Mouse (Mus musculus): ENCODE measurements around the gene Gal3st2b. TPM values are rescaled to one million over a fixed set of nuclear protein-coding genes. Genes with fewer than 3 reads are reported as not detected.

Gene Gal3st2b
- 0.06 TPM in 1 of 2 replicates, not detected in the other for polyA plus RNA-seq (2012; rRNA removed)

DNA sequence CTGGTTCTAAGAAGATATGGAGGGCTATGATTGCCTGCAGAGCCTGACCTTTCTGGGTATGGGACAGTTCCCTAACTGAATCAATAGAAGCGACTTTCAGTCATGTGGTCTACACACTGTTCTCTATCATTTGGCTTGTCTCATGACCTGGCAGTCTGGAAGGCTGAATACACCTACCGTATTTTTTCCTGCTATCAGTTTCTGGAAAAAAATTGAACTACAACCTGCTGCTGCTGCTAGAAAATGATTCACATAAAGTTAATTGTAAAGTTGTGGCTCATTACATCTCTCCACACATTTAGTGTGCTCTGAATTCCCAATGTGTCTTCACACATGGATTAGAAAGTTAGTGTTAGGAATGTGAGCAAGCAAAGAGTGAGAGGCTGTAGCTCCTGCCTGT is at the start of gene Gal3st2b:
Gene Gal3st2b (plus strand): TSS at position 301 of the 400 bp plus-strand sequence.

GRCm38 (mm10) chr1:93990209-93990608 is 72.1 kb downstream of the Gal3st2b start, which contains the start of gene Gal3st2c:
TSS of gene Gal3st2c (plus strand) at chr1:93990509.

Other genes with a start within 250 kb of the Gal3st2b start
- gene Bok, start 232.7 kb upstream of the Gal3st2b start, polyA plus RNA-seq (2012; rRNA removed), result 25.8 and 29.7 TPM in 2 replicates
- 71.3 and 72.7 TPM in 2 replicates for gene Atg4b, start 166.8 kb upstream of the Gal3st2b start, polyA plus RNA-seq (2012; rRNA removed)
- gene Thap4, start 163.4 kb upstream of the Gal3st2b start, polyA plus RNA-seq (2012; rRNA removed), result 35.8 and 41.4 TPM in 2 replicates
- gene Dtymk, start 116.4 kb upstream of the Gal3st2b start, polyA plus RNA-seq (2012; rRNA removed), result 288 and 293 TPM in 2 replicates
- 17.4 and 27.6 TPM in 2 replicates for gene Ing5, start 114.3 kb upstream of the Gal3st2b start, polyA plus RNA-seq (2012; rRNA removed)
- gene D2hgdh, start 93.4 kb upstream of the Gal3st2b start, polyA plus RNA-seq (2012; rRNA removed), result 14.8 and 19.2 TPM in 2 replicates
- 0.06 and 0.12 TPM in 2 replicates for gene Gal3st2, start 57.0 kb upstream of the Gal3st2b start, polyA plus RNA-seq (2012; rRNA removed)
- 0.01 TPM in 1 of 2 replicates, not detected in the other for gene Gal3st2c, start 72.2 kb downstream of the Gal3st2b start, polyA plus RNA-seq (2012; rRNA removed)
- not detected in 2 replicates for gene Neu4, start 102.1 kb downstream of the Gal3st2b start, polyA plus RNA-seq (2012; rRNA removed)
- gene Pdcd1, start 134.2 kb downstream of the Gal3st2b start, polyA plus RNA-seq (2012; rRNA removed), result 0.05 TPM in 1 of 2 replicates, not detected in the other